Mouse (Mus musculus) neutrophil, adult 5-6 weeks (primary cell): Measurements from ENCODE around the gene Milr1. TPM values are rescaled to one million over a fixed set of nuclear protein-coding genes. Genes with fewer than 3 reads are reported as not detected.

ENCODE experiments used
- total RNA-seq: library from RNA; stranded (forward); fragments of 200-1000 nt; gene quantifications from 2 replicates; pipeline ENCODE4 v1.2.3, GENCODE M21; 2017

Gene Milr1
- total RNA-seq, 1 experiment from 2014 or later, result 63.2 TPM

Other genes starting within 250 kb of the Milr1 start
- 13.5 and 15.9 TPM in 2 replicates for gene Tex2, start 137.8 kb upstream of the Milr1 start, total RNA-seq
- 144 and 151 TPM in 2 replicates for gene Pecam1, start 598 bp upstream of the Milr1 start, total RNA-seq
- gene Polg2, start 28.3 kb downstream of the Milr1 start, total RNA-seq, result 83.1 and 88.6 TPM in 2 replicates
- gene Ddx5, start 38.0 kb downstream of the Milr1 start, total RNA-seq, result 3,680 and 4,160 TPM in 2 replicates
- 73.4 and 82.5 TPM in 2 replicates for gene Cep95, start 38.0 kb downstream of the Milr1 start, total RNA-seq
- 60.8 and 66.7 TPM in 2 replicates for gene Smurf2, start 169.5 kb downstream of the Milr1 start, total RNA-seq
- gene Kpna2, start 248.3 kb downstream of the Milr1 start, total RNA-seq, result 22.2 and 27.1 TPM in 2 replicates